Mouse (Mus musculus): Measurements from ENCODE around the gene Nkrf. TPM values are rescaled to one million over a fixed set of nuclear protein-coding genes. Genes with fewer than 3 reads are reported as not detected.
A peak's percentile ranks its signal among the peaks of the same experiment; 100 is the strongest.

The Nkrf gene
- total RNA-seq, 2 experiments from 2014 or later = 28.3 to 31.2 TPM

- DNase-seq (ENCODE audit: low spot score in 2 of 2) = peak; percentile 74 to 80
Observed at GRCm38 (mm10) chrX:36863766-36864608, 38.7 kb downstream of the Nkrf start.

DNA sequence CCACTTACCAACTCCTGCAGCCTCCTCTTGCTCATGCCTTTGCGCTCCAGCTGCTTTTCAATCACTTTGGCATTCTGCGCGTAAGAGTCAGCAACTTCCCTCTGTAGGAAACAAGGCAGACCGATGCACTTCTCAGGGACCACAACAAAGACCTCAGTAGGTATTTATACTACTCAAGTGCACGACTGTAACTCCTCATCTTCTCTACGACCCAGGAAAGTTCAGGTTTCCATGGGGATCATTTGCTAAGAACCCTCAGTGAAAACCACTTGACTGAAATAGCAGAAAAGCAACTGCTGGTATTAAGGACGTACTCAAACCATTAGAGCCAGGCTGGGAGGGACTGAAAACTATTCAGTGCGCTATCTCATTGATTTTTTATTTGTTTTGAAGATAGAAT lies 50.1 kb downstream of the Nkrf start:
- DNase-seq (ENCODE audit: low spot score in 2 of 2) = no peak

DNA sequence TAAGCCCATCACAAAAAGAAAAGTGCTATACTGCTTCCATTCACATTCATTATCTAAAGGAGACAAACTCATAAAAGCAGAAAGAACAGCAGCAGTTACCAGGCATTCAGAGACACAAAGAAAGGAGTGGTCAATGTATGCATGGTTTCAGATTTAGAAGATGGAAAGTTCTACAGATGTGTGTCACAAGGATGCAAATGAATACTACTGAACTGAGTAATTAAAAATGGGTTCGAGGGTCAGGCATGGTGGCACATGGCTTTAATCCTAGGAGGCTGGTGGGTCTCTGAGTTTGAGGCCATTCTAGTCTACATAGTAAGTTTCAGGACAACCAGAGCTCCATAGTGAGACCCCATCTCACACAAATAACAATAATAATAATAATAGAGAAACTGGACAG lies 55.5 kb downstream of the Nkrf start:
- DNase-seq (ENCODE audit: low spot score in 2 of 2) = no peak

DNA sequence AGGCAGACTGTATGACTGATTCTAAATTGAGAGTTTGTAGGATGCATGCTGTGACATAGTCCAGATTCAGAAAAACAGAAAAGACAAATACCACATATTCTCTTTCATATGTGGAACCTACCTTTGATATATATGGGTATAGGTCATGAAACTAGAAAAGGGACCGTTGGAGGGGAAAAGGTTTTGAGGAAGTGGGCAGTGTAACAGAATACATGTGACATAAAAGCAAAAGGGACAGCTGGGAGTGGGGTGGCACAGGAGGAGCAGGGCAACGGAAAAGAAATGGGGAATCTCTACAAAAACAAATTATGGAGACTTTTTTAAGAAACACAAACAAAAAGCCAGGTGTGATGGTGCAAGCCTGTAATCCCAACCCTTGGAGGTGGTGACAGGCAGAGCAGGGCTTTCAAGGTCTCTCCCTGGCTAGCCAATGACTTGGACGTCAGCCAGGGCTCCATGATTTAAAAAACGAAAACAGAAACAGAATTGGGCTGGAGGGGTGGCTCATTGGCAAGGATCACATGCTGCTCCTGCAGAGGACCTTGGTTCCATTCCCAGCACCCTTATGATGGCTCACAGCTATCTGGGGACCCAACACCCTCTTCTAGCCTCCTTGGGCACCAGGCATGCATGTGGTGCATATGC lies 59.2 kb downstream of the Nkrf start:
- no peak for DNase-seq (ENCODE audit: low spot score in 2 of 2)

GRCm38 (mm10) chrX:36841698-36842097 lies 61.0 kb downstream of the Nkrf start:
- no peak for DNase-seq (ENCODE audit: low spot score in 2 of 2)

DNA sequence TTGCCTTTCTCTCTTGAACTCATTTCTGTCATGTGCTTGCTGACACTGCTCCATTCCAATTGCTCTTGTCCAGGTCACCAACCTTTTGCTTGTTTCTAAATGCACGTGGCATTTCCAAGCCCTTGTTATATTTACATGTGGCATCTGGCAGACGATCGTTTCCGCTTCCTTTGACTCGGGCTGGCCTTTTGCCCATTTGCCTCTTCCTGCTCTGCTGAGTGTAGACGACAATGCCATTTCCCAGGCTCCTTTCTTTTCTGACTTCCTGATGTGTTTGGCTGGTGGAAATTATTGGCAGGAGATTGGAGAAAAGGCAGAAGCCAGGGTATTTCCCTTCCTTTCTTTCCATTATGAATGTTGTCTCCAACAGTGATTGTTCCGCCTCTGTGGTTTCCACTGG lies 63.3 kb downstream of the Nkrf start:
- DNase-seq (ENCODE audit: low spot score in 2 of 2) = no peak

Other genes starting within 250 kb of the Nkrf start
- gene Slc25a43, start 159.2 kb downstream of the Nkrf start, total RNA-seq (2021) = under 1 TPM; 0.40 to 0.64 TPM
- gene Slc25a5, start 107.2 kb downstream of the Nkrf start, total RNA-seq (2021) = 100 to 1,000 TPM; 343 to 357 TPM
- 10 to 100 TPM; 56.7 to 60.6 TPM for gene Ube2a, start 29.0 kb downstream of the Nkrf start, total RNA-seq (2021)
- 10 to 100 TPM; 31.5 to 32.3 TPM for gene C330007P06Rik, start 28.8 kb downstream of the Nkrf start, total RNA-seq (2021)
- 10 to 100 TPM; 62.0 to 64.6 TPM for gene Sept6, start 88.9 kb upstream of the Nkrf start, total RNA-seq (2021)
- gene Sowahd, start 145.9 kb upstream of the Nkrf start, total RNA-seq (2021) = not detected
- 100 to 1,000 TPM; 418 to 424 TPM for gene Rpl39, start 182.5 kb upstream of the Nkrf start, total RNA-seq (2021)
- 10 to 100 TPM; 20.7 to 21.6 TPM for gene Upf3b, start 207.4 kb upstream of the Nkrf start, total RNA-seq (2021)
- 10 to 100 TPM; 18.1 to 22.9 TPM for gene Nkap, start 223.9 kb upstream of the Nkrf start, total RNA-seq (2021)